ENCODE assay signal across 7 mouse cellular contexts in the genomic region with DNA sequence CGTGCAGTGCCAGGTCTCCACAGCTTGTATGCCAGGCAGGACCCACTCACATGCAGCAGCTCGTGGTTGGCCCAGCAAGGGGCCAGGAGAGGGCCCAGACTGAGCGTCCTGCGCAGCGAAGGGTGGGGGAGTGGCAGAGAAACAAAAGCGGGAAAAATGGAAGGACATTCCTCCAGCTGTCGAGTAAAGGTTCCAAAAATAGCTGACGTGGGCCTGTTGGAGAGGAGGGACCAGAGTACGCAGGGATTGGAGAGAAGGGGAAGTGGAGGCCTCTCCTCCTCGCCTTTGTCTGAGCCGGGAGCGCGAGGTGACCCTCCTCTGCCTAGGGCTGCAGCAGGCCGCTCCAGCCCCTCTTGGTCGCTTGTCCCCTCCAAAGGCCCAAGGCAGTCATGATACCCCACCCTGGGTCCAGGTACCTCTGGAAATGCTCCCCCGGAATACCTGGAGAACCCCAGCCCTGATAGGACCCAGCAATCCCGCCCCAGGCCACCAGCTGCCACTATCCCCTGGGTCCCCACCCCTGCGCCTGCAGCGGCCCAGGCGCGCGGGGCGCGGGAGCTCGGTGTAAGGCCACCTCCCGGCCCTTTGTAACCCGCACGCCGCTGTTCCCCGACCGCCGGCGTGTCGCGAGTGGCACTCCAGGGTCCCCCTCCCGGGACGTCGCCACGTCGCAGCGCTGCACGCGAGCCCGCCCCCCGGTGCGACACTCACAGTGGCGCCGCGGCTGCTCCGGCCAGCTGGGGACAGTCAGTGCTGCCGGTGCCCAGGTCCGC. TPM values are rescaled to one million over a fixed set of nuclear protein-coding genes. Genes with fewer than 3 reads are reported as not detected.
DNase-seq lines count a peak whose midpoint lies in the region.

No protein-coding gene starts in this region.

- peak overlapping the region; percentile 97 for H3K4me3 ChIP-seq in megakaryocyte, embryonic 14.5 days (replicated peaks)

- peaks cover 97% of the 10 kb centered on the region for H3K4me1 ChIP-seq in megakaryocyte, embryonic 14.5 days

- H3K36me3 ChIP-seq in megakaryocyte, embryonic 14.5 days (replicated peaks; ENCODE audit: low read length) = no peaks in the 10 kb centered on the region

- no peaks in the 10 kb centered on the region for H3K27me3 ChIP-seq in megakaryocyte, embryonic 14.5 days (replicated peaks)

- DNase-seq in adrenal gland, adult 8-10 months = peak; percentile 40
- DNase-seq in embryo, embryonic 10 days (ENCODE audit: low spot score) = peak; percentile 81
- peak; percentile 60 for DNase-seq in gastrocnemius, postnatal 10 days
- DNase-seq in hindlimb bud, embryonic 11.5 days (ENCODE audit: extremely low spot score, low read depth, low spot score) = peak; percentile 35
- peak; percentile 66 to 81 for DNase-seq in left cerebral cortex, postnatal 25 days (ENCODE audit: low spot score in 2 of 2)
- DNase-seq in right cerebral cortex, postnatal 36 days (ENCODE audit: low spot score in 2 of 2) = peak; percentile 36 to 63

- no peaks in the 10 kb centered on the region for H3K9me3 ChIP-seq in megakaryocyte, embryonic 14.5 days

- intact Hi-C loops in left cerebral cortex, postnatal 25 days (cut with DNase I) = loop anchor here (2.0 kb wide), 1 partner anchor 88 kb away; no protein-coding TSS in a partner anchor

RNA-seq across cellular contexts. Expression of a gene that starts 0.6 kb away (rescaled TPM):
- total RNA-seq in adrenal gland, adult 8-10 months (2022) = 100 to 1,000 TPM; 122 to 222 (median 165) TPM
- total RNA-seq in gastrocnemius, postnatal 10 days (2021) = 100 to 1,000 TPM; 244 to 271 TPM
- 10 to 100 TPM; 50.8 to 59.1 TPM for total RNA-seq in left cerebral cortex, postnatal 25 days (2021)
- 14.1 and 79.2 TPM in 2 replicates for polyA plus RNA-seq in megakaryocyte, embryonic 14.5 days (2012; ENCODE audit: insufficient read depth, low replicate concordance)

Comparison
In these comparisons a context has a peak if more than half of its experiments do, and no peak if none do; other contexts are left out.
1. Peak in every context shown above with its lines: DNase-seq and H3K4me3 ChIP-seq.